Mouse (Mus musculus) megakaryocyte-erythroid progenitor cell, adult 5-6 weeks (primary cell): ENCODE measurements around the gene Smpx. TPM values are rescaled to one million over a fixed set of nuclear protein-coding genes. Genes with fewer than 3 reads are reported as not detected.
A peak's percentile ranks its signal among the peaks of the same experiment; 100 is the strongest.

ENCODE experiments used
- ATAC-seq: replicated peaks from 2 replicates; pipeline ENCODE4 v1.8.0; 2016; ENCODE audit warnings: mild to moderate bottlenecking, inconsistent platforms; ENCODE audit not compliant: severe bottlenecking, poor library complexity, low FRiP score, low TSS enrichment
- total RNA-seq, 2 experiments: library from RNA; stranded (forward) in 1 of 2; stranded (reverse) in 1 of 2; fragments of 200-1000, 215-1000 nt in 1 of 2; fragments of >200 nt in 1 of 2; fragmentation: Nextera tagmentation in 1 of 2; gene quantifications; 2 replicates each; pipeline ENCODE4 v1.2.3; 2014 to 2017

The Smpx gene
- total RNA-seq (2014; fragmentation: Nextera tagmentation) (not detected in 2 replicates), total RNA-seq (2017) (not detected in 2 replicates)

GRCm38 (mm10) chrX:157698862-157699261 lies at the start of gene Smpx:
Smpx (plus strand) TSS chrX:157698910.
- no peak for ATAC-seq

DNA sequence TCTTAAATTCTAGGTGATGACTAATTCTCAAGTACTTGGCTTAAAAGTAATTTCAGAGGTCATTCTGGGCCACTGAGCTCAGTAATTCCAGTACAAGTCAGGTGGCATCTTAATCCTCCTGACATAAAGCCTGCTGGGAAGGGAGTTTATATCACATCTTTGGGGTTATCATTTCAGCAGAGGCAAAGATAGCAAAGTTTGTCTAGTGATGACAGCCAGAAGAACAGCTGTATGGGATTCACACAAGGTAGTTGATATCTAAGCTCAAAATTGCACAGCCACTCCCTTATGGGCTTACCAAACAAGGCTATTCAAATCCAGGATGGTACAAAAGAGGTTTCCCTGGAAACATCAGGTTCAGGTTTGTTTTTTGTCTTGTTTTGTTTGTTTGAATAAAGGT lies 43.7 kb upstream of the Smpx start:
- no peak for ATAC-seq

- ATAC-seq = no peak
Observed at GRCm38 (mm10) chrX:157657356-157657755, 41.4 kb upstream of the Smpx start.

DNA sequence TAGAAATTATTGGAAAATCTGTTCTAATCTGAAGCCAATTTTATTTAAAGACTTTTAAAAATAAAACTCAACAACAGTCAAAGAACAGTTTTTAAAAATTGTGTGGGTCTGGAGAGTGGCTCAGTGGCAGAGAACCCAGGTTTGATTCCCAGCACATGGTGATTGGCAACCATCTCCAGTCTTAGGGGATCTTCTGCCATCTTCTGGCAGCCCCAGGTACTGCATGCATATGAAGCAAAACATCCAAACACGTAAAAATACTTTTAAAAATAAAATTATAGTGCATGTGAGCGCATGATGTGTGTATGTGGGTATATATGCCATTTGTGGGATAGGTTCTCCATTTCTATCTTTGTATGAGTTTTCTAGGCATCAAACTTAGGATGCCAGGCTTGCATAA lies 26.9 kb upstream of the Smpx start:
- no peak for ATAC-seq

- ATAC-seq = no peak
Observed at GRCm38 (mm10) chrX:157674667-157675350, 23.9 kb upstream of the Smpx start.

GRCm38 (mm10) chrX:157691186-157691585 lies 7.5 kb upstream of the Smpx start:
- ATAC-seq = no peak

GRCm38 (mm10) chrX:157697591-157698135 lies 1.0 kb upstream of the Smpx start:
- ATAC-seq = no peak

- no peak for ATAC-seq
Observed at GRCm38 (mm10) chrX:157707236-157707635, 8.5 kb downstream of the Smpx start.

- ATAC-seq = no peak
Observed at GRCm38 (mm10) chrX:157708616-157709280, 10.0 kb downstream of the Smpx start.

DNA sequence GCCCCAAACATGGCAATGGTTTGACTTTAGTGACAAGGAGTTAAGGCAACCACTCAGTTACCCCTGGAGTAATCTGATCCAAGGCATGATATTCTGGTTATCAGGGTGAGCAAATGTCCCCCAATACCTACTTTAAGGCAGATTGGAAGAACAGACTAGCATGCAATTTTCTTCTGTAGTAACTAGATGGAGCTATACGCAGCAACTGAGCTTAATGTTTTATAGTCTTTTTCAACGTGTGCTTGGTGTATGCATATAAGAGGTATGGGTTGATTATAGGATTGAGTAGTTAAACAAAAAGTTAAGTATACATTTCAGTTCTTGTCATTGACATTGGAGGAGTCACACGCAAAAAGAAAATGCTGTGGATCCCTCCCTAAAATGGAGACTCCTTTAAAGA lies 21.2 kb downstream of the Smpx start:
- no peak for ATAC-seq

- ATAC-seq = no peak
Observed at GRCm38 (mm10) chrX:157730622-157731341, 32.1 kb downstream of the Smpx start.

GRCm38 (mm10) chrX:157731658-157732314 lies 33.1 kb downstream of the Smpx start:
- ATAC-seq = peak; percentile 96

- 0 out of 2 replicates have a peak, but pooled peaks have one; percentile 17 for ATAC-seq
Observed at GRCm38 (mm10) chrX:157732346-157732745, 33.6 kb downstream of the Smpx start.

DNA sequence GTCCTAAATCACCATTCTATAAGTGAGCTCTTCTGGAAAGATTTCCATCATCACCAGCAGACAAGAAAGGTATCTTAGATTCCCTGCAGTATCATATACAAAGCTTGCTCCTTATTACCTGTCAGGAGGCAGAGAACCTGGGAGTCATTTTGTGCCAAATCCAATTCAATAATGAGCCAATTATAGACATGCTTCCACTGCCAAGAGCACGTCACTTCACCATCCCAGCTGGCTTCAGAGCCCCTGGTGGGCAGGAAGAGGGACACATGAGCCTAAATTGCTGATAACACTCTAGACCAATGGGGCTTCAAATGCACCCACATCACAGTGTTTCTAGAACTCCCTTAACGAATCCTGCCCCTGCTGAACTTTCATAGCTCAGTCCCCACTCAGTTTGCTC lies 35.1 kb downstream of the Smpx start:
- ATAC-seq = no peak

DNA sequence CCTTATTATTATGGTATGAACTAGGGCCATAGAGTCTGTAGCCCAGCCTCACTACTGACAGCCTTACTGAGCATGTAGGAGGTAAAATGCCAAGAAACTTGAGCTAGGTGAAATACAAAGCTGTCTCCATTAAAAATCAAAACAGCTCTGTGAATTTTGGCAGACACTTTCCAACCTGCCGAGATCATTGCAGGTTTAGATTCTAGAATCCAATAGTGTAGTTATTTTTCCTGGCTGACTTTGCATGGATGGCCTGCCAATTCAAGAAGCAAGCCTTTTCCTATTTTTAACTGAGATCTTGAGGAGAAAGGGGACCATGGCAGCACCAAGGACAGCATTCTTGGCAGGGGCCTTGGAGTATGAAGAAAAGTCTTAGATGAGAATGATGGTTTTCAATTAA lies 35.6 kb downstream of the Smpx start:
- no peak for ATAC-seq

GRCm38 (mm10) chrX:157747815-157748544 lies 49.3 kb downstream of the Smpx start:
- no peak for ATAC-seq

GRCm38 (mm10) chrX:157754559-157754958 lies 55.8 kb downstream of the Smpx start:
- ATAC-seq = no peak

DNA sequence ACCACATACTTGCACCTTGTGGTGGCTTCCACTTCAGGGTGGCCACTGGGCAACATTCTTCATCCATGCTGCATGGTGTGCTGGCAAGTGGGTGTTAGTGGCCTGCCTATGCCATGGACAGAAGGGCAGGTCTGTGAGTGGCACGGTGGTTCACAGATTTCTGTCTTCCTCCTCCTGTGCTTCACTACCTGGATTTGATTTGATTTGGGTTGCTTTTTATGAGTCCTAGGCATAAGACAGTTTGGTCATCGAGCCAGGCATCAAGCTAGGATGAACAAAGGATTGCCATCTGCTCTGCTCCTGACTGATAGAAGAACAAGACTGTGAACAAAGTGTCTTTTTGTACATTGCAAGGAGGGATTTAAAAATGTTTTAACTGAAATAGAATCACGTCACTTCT lies 63.8 kb downstream of the Smpx start:
- no peak for ATAC-seq

DNA sequence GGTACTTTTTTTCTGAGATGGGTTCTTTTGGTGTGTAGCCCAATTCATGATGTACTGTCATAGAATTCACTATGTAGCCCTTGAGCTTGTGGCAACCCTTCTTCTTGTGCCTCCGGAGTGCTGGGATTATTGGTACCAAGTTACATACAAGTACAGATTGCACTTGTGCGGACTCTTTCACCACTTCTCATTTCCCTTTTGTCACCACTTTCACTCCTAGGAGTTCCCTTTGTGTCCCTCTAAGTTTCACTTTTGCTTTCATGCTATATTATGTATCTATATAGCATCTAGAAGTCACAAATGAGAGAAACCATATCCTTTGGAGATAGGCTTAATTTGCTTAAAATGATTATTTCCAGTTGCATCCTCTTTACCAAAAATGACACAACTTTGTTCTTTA lies 103.0 kb downstream of the Smpx start:
- ATAC-seq = no peak
